Mouse (Mus musculus) bone marrow, adult 2 months (tissue): ENCODE measurements around the gene Pde4d.

Source experiments
- CTCF ChIP-seq: fragments of 200-500 bp; IDR thresholded peaks from 2 replicates; pipeline ENCODE4 v1.5.1; 2011; ENCODE audit warnings: low read length, control low read depth; ENCODE audit not compliant: control insufficient read depth, insufficient read depth
- POLR2A ChIP-seq: fragments of 200-500 bp; IDR thresholded peaks from 2 replicates; pipeline ENCODE4 v1.6.1; 2011; ENCODE audit warnings: low read depth, mild to moderate bottlenecking, control low read depth, low read length, borderline replicate concordance; ENCODE audit not compliant: control insufficient read depth

GRCm38 (mm10) chr13:109232531-109232930 is 782.8 kb downstream of the Pde4d start:
- TF ChIP-seq POLR2A (no peak), CTCF (no peak)
